Mouse (Mus musculus) CD4-positive naive resting alpha-beta T cell, adult 57 days (primary cell): Measurements from ENCODE around the gene Pth2r. TPM values are rescaled to one million over a fixed set of nuclear protein-coding genes. Genes with fewer than 3 reads are reported as not detected.

Source experiments
- total RNA-seq: library from RNA; stranded (reverse); gene quantifications from one replicate; pipeline ENCODE4 v1.2.4, GENCODE M21; 2023

Pth2r gene
- not detected for total RNA-seq

DNA sequence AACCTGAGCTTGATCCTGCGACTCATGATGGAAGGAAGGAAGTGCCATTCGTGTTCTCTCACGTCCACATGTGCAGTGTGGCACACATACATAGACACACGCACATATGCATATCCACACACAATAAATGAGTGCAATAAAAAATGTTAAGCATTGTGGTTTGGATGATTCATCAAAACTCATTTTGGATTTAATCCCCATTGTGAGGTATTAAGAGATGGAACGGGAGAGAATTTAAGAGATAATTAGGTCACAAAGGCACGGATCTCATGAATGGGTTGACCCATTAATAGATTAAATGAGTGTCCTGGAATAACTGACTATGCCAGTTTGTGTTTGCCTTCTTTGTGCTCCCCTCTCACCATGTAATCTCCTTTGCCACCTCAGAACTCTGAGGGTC is at the start of gene Pth2r:
Gene Pth2r (plus strand): TSS at position 301 of the 400 bp plus-strand sequence.

Other genes starting within 250 kb of the Pth2r start
- gene Akr1cl, start 249.3 kb upstream of the Pth2r start, total RNA-seq = not detected
- not detected for gene Cryge, start 230.9 kb upstream of the Pth2r start, total RNA-seq
- gene Crygd, start 218.6 kb upstream of the Pth2r start, total RNA-seq = not detected
- gene Crygc, start 208.4 kb upstream of the Pth2r start, total RNA-seq = not detected
- gene Crygb, start 199.8 kb upstream of the Pth2r start, total RNA-seq = not detected
- not detected for gene Cryga, start 178.7 kb upstream of the Pth2r start, total RNA-seq
- not detected for gene Gm28845, start 162.5 kb upstream of the Pth2r start, total RNA-seq
- gene D630023F18Rik, start 158.8 kb upstream of the Pth2r start, total RNA-seq = not detected
- 5.7 TPM for gene Idh1, start 95.6 kb upstream of the Pth2r start, total RNA-seq
- gene Pikfyve, start 95.4 kb upstream of the Pth2r start, total RNA-seq = 44.4 TPM